Mouse (Mus musculus) lung, embryonic 15.5 days (tissue): ENCODE results near the gene Ankrd22. TPM values are rescaled to one million over a fixed set of nuclear protein-coding genes. Genes with fewer than 3 reads are reported as not detected.

ENCODE experiments used
- ATAC-seq: fragments of 200-750 bp; cut with Nextera tagmentation; 2 replicates; pipeline ENCODE4 v1.8.0; 2017; ENCODE audit warnings: moderate number of reproducible peaks, borderline replicate concordance; ENCODE audit not compliant: low FRiP score, low TSS enrichment; ENCODE audit errors: extremely low read depth
- H3K27ac ChIP-seq: fragments of 300-500 bp; sonication (generic); 2 replicates; pipeline ENCODE4 v1.5.1; 2015; ENCODE audit warnings: moderate library complexity, mild to moderate bottlenecking, inconsistent platforms
- H3K27me3 ChIP-seq: fragments of 300-500 bp; sonication (generic); 2 replicates; pipeline ENCODE4 v1.6.1; 2015; ENCODE audit warnings: inconsistent platforms
- H3K36me3 ChIP-seq: fragments of 300-500 bp; sonication (generic); 2 replicates; pipeline ENCODE4 v1.6.1; 2015; ENCODE audit warnings: inconsistent platforms
- H3K4me1 ChIP-seq: fragments of 300-500 bp; sonication (generic); 2 replicates; pipeline ENCODE4 v1.6.1; 2015; ENCODE audit warnings: inconsistent platforms
- H3K4me2 ChIP-seq: fragments of 300-500 bp; sonication (generic); 2 replicates; pipeline ENCODE4 v1.6.1; 2015; ENCODE audit warnings: inconsistent platforms, mild to moderate bottlenecking, moderate library complexity
- H3K4me3 ChIP-seq: fragments of 300-500 bp; sonication (generic); 2 replicates; pipeline ENCODE4 v1.5.1; 2015; ENCODE audit warnings: mild to moderate bottlenecking, inconsistent platforms
- H3K9ac ChIP-seq: fragments of 300-500 bp; sonication (generic); 2 replicates; pipeline ENCODE4 v1.6.1; 2015; ENCODE audit warnings: inconsistent platforms
- H3K9me3 ChIP-seq: fragments of 300-500 bp; sonication (generic); 2 replicates; pipeline ENCODE4 v1.6.1; 2016; ENCODE audit warnings: inconsistent platforms
- WGBS: fragments of 180-500 bp; shearing (Covaris S2); methylation state at CpG from one replicate; pipeline ENCODE4 v1.1.7; 2015; 5-methylcytosine and 5-hydroxymethylcytosine counted together
- polyA plus RNA-seq: library from polyadenylated mRNA; unstranded; fragments of >200 nt; fragmentation: Nextera tagmentation; extraction: Ambion mirVana; gene quantifications from 2 replicates; pipeline ENCODE4 v1.2.1, GENCODE M21; 2015

The Ankrd22 gene
- polyA plus RNA-seq, 1 experiment from 2014 or later, result 0.67 TPM

DNA sequence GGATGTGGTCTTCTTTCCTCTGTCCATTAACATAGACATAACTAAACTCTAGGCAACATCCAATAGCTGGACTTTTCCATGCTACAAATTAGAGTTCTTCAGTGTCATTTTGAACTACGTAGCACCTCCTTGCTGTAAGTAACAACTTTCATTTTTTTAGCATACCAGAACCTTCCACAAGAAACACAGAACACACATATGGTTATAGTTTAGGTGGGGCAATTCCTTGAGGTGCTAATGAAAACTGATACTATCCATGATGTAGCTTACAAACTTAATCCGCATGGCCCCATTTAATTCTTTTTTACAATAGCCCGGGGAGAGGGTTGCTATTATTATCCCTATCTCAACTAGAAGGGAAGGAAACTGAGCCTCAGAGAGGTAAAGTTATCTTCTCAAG is 8.2 kb upstream of the Ankrd22 start:
- Histone ChIP-seq H3K9ac (no peak overlapping the region), H3K27me3 (no peaks in the 10 kb centered on the region), H3K36me3 (no peaks in the 10 kb centered on the region), H3K27ac (no peak overlapping the region), H3K4me2 (no peak overlapping the region), H3K9me3 (no peaks in the 10 kb centered on the region), H3K4me1 (no peaks in the 10 kb centered on the region), H3K4me3 (no peak overlapping the region)
- ATAC-seq, result no peak
- 77% methylated on average over 3 of the region's 3 CpGs for WGBS

DNA sequence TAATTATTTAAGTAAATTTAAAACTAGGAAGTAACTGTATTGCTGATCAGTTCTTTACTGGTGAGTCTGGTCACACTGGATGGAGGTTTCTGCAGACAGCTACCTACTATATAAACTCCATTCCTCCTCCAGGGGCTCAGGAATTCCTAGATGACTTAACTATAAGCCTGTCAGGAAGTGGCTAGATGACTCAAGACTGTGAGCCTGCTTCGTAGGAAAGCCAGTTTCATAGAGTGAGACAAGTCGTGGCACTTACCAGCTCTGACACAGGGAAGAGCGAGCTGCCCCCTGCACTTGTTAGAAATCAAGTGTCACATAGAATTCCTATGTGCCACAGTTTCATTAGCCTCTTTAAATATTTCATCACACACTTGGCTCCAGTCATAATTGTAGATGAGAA is 5.3 kb upstream of the Ankrd22 start:
- no peaks in the 10 kb centered on the region for H3K9me3 ChIP-seq
- no peak overlapping the region for H3K4me2 ChIP-seq
- H3K27ac ChIP-seq, result no peak overlapping the region
- no peaks in the 10 kb centered on the region for H3K4me1 ChIP-seq
- WGBS, result 34% methylated on average over 3 of the region's 3 CpGs
- H3K27me3 ChIP-seq, result no peaks in the 10 kb centered on the region
- no peak overlapping the region for H3K9ac ChIP-seq
- no peak for ATAC-seq
- H3K4me3 ChIP-seq, result no peak overlapping the region
- H3K36me3 ChIP-seq, result no peaks in the 10 kb centered on the region

DNA sequence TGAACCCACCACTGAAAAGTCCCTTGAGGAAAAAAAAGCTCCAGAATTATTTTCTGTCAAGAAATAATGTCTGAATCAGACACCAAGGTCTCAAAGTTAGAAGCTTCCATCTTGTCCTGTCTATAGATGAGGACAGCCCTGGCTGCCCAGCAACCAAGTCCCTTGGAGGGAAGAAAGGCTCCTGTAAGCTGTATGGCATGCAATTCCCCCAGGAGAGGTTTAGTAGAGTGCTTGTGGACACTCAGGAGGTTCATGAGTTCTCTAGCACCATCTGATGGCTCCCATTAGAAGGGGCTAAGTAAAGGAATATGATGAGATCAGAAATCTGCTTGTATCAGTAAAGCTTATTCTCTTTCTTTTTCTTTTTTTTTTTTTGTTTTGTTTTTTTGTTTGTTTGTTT is 3.3 kb upstream of the Ankrd22 start:
- Histone ChIP-seq H3K4me3 (no peak overlapping the region), H3K27ac (no peak overlapping the region), H3K9ac (no peak overlapping the region), H3K36me3 (no peaks in the 10 kb centered on the region), H3K4me2 (no peak overlapping the region), H3K4me1 (no peaks in the 10 kb centered on the region), H3K27me3 (no peaks in the 10 kb centered on the region), H3K9me3 (no peaks in the 10 kb centered on the region)
- no peak for ATAC-seq

DNA sequence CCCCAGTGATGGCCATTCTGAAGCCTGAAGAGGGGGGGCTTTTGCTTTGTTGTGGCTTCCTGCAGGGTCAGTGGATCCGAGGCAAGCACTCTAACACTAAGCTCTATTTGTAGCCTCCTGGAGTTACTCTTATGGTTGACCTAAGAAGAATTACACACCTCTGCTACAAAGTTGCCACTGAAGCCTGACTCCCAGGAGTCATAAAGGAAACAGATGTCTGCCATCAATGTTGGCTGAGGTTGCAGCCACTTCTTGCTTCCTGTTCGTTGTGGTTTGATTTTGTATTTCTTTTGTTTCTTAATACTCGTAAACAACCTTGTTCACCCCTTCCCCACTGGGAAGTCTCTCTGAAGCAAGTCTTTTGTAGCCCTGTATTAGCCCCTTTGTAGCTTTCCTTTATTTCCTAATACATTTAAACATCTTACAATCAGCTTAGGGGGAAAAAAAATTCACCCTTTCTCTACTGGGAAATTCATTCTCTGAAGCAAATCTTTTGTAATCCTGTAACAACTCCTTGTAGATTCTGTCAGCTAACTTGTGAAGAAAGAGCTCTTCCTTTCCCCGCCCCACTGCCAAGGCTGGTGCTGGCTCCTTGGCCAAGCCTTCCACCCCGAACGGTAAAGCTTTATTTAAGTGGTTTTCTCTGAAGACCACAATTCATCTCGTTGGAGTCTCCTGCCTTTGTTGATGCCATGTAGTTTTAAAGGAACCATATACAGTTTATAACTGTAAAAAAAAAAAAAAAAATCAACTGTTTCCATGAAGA is 2.2 kb upstream of the Ankrd22 start:
- Histone ChIP-seq H3K27me3 (no peaks in the 10 kb centered on the region), H3K4me3 (no peak overlapping the region), H3K9me3 (no peaks in the 10 kb centered on the region), H3K9ac (no peak overlapping the region), H3K36me3 (no peaks in the 10 kb centered on the region), H3K4me1 (no peaks in the 10 kb centered on the region), H3K4me2 (no peak overlapping the region), H3K27ac (no peak overlapping the region)
- 51% methylated on average over 7 of the region's 7 CpGs for WGBS
- ATAC-seq, result no peak

DNA sequence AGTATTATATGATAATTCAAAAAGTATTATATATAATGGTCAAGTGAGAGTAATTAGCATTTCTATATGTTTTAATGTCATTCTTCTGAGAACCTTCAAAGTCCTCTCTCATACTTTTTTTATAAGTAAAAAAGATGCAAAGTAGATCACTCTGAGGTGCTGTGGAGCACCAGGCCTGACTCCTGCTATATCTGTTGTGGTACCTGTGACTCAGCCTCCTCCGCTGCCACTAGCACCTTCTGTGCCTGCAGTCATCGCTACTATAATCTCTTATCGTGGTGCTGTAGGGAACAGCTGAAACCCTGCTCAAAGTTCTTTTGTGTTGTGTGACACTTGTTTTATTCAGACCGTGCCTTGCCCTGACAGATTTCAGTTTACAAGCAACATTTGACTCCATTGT is 533 bp upstream of the Ankrd22 start:
- H3K27ac ChIP-seq, result no peak overlapping the region
- ATAC-seq, result no peak
- H3K4me3 ChIP-seq, result no peak overlapping the region
- H3K27me3 ChIP-seq, result no peaks in the 10 kb centered on the region
- no peaks in the 10 kb centered on the region for H3K4me1 ChIP-seq
- H3K36me3 ChIP-seq, result no peaks in the 10 kb centered on the region
- H3K4me2 ChIP-seq, result no peak overlapping the region
- H3K9ac ChIP-seq, result no peak overlapping the region
- WGBS, result 78% methylated on average over 4 of the region's 4 CpGs
- no peaks in the 10 kb centered on the region for H3K9me3 ChIP-seq

DNA sequence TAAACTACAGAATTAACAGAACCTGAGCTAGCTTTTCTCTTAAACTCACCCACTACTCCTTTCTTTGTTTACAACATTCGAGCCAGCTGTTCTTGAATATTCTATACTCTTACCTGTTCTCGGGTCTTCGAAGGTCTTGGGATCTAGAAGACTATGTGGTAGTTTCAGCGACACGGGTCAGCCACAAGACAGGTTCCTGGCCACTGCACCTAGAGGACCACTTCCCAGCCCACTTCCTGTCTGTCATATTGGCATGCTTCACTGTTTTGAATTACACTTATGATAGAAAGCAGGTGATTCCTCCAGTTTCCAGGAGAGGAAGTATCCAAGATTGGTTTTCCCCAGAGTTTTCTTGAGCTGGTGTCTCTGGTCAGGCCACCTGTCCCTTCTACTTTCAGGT is 3.2 kb downstream of the Ankrd22 start:
- Histone ChIP-seq H3K27ac (no peak overlapping the region), H3K27me3 (no peaks in the 10 kb centered on the region), H3K36me3 (no peaks in the 10 kb centered on the region), H3K9me3 (no peaks in the 10 kb centered on the region), H3K4me1 (no peaks in the 10 kb centered on the region), H3K9ac (no peak overlapping the region), H3K4me3 (no peak overlapping the region), H3K4me2 (no peak overlapping the region)
- 88% methylated on average over 5 of the region's 5 CpGs for WGBS
- ATAC-seq, result no peak

DNA sequence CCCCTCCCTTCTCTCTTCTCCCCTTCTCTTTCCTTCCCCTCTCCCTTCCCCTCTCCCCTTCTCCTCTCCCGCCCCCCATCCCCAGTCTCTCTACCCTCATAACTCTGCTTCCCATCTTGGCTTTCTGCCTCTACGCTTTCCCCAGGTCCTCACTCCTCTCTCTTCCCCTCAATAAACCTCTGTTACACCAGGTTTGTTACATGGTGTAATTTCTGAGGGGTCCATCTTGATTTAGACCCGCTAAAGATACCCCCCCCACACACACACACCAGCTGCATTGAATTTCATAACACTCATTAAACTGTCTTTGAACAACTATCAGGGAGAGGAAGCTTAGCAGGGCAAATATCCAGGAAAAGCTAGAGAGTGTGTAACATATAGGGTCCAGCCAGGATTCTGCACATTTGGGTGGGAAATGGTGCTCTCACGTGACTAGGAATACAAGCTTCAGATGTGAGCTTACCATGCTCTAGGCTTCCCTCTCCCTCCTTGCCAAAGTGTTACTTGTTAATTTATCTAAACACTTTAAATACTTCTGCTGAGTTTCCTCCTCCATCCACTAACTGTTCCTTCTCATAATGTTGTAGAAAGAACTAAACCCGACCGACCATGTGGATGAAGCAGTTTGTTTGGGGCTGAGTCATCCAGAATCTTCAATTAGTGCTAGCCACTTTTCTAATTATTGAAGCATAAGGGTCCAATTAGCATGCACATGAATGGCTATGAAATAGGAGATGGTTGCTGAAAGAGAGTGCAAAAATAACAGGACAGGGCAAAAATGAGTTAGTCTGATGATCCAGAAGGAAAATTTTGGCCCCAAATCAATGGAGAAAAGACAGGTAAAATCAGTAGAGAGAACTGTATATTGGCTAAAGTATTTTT is 12.3 kb downstream of the Ankrd22 start:
- 48% methylated on average over 6 of the region's 6 CpGs for WGBS
- Histone ChIP-seq H3K4me2 (no peak overlapping the region), H3K27me3 (no peaks in the 10 kb centered on the region), H3K9ac (no peak overlapping the region), H3K4me3 (no peak overlapping the region), H3K4me1 (peaks cover 7% of the 10 kb centered on the region; the same call in 1 of the 2 replicates), H3K9me3 (no peaks in the 10 kb centered on the region), H3K36me3 (no peaks in the 10 kb centered on the region), H3K27ac (no peak overlapping the region)
- peak; percentile 93 for ATAC-seq

DNA sequence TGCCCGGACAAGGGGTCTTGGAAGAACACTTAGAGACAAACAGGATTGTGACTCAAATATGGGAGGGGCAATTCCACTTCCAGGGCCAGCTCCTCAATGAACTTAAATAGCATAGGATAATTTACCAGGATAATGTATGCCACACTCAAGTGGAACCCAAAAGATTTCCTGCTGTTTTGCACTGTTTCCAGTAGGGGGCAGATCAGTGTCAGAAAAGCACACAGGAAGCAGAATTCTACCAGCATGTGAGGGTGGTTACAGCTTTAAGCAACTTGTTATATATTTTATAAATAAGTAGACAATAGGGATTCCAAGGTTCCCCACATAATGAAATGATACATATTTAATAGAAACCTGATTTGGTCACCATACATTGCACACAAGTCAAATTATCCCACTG is 13.9 kb downstream of the Ankrd22 start:
- Histone ChIP-seq H3K9ac (no peak overlapping the region), H3K9me3 (no peaks in the 10 kb centered on the region), H3K4me1 (peaks cover 7% of the 10 kb centered on the region; the same call in 1 of the 2 replicates), H3K27me3 (no peaks in the 10 kb centered on the region), H3K4me3 (no peak overlapping the region), H3K36me3 (no peaks in the 10 kb centered on the region), H3K4me2 (no peak overlapping the region), H3K27ac (no peak overlapping the region)
- no peak for ATAC-seq
- 52% methylated on average over 1 of the region's 1 CpGs for WGBS

DNA sequence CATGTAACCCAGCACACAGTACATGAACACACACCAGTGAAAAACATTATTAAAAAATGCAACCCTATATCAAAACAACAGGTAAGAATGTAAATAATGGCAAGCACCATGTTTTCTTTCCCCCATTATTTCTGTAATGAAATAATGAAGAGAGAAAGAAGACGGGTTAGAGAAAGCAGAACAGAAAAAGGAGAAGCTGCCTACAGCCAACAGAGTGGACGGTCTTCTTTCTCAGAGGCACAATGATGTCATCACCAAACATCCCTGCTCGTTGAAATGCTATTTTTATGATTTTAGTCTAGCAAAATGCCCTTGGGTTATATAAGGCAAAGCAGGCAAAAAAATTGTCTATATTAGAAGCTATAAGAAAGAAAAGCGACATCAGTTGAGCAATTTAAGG is 17.4 kb downstream of the Ankrd22 start:
- H3K27me3 ChIP-seq, result no peaks in the 10 kb centered on the region
- 76% methylated on average over 4 of the region's 4 CpGs for WGBS
- H3K4me3 ChIP-seq, result no peak overlapping the region
- no peak overlapping the region for H3K27ac ChIP-seq
- no peak for ATAC-seq
- no peaks in the 10 kb centered on the region for H3K4me1 ChIP-seq
- no peak overlapping the region for H3K9ac ChIP-seq
- H3K36me3 ChIP-seq, result no peaks in the 10 kb centered on the region
- H3K4me2 ChIP-seq, result no peak overlapping the region
- no peaks in the 10 kb centered on the region for H3K9me3 ChIP-seq

DNA sequence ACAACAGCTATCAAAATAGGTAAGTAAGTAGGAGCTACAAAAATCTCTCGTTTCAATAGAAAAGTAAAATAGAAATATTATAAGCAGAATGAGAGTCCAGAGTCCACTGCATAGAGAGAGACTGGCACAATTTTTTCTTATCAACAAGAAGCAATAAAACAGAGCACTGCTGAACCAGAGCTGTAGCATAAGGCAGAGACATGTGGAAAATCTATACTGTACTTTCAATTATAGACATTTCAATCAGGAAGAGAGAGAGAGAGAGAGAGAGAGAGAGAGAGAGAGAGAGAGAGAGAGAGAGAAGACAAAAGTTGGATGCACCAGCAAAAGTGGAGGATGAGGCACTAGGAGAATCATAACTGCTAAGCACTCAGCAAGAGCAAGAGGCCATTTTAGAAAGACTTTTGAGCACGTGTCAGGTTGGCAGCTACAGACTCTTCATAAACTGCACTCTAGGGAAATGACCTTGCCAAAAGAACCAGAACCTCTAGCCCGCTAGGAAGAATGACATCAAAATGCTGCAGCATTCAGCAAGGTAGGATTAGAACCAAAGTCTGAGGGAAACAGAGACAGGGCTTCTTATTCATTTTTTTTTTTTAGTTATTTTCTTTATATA is 26.3 kb downstream of the Ankrd22 start:
- Histone ChIP-seq H3K9ac (no peak overlapping the region), H3K4me3 (no peak overlapping the region), H3K9me3 (no peaks in the 10 kb centered on the region), H3K4me1 (no peaks in the 10 kb centered on the region), H3K27ac (no peak overlapping the region), H3K4me2 (no peak overlapping the region), H3K27me3 (no peaks in the 10 kb centered on the region), H3K36me3 (no peaks in the 10 kb centered on the region)
- no peak for ATAC-seq
- whole genome bisulfite sequencing, result 73% methylated on average over 3 of the region's 3 CpGs

DNA sequence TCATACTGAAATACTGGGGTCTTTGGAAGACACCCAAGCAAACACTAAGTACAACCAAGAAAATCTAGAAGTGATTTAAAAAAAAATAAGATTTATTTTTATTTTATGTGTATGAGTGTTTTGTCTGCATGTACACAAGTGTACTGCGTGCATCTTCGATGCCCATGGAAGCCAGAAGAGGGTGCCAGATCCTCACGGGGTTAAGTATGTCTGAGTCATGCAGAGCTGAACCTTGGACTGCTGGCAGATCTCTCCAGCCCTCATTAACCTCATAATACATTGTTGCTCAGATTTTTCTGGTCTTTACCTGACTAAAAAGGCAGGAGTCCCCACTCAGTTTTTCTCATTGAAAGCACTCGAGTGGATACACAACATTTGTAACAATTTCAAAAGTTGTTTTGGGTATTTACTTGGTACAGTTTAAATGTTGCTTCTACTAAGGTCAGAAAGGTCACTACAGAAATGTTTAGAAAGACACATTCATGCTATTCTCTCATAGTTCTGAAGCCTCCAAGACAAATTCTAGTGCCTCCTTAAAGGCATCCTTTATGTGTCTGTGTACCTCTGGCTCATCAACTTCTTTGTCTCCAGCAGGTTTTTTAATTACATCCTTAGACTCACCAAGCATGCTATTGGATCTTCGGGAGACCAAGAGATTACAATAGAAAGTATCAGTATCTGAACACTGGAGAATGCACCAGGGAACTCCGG is 27.0 kb downstream of the Ankrd22 start:
- H3K4me1 ChIP-seq, result no peaks in the 10 kb centered on the region
- H3K27me3 ChIP-seq, result no peaks in the 10 kb centered on the region
- ATAC-seq, result no peak
- no peak overlapping the region for H3K9ac ChIP-seq
- H3K27ac ChIP-seq, result no peak overlapping the region
- no peaks in the 10 kb centered on the region for H3K9me3 ChIP-seq
- H3K36me3 ChIP-seq, result no peaks in the 10 kb centered on the region
- no peak overlapping the region for H3K4me2 ChIP-seq
- no peak overlapping the region for H3K4me3 ChIP-seq
- 86% methylated on average over 6 of the region's 6 CpGs for WGBS
